Mouse (Mus musculus) lung, postnatal 0 days (tissue): ENCODE data around the gene Ctsd.

Experiments used
- CTCF ChIP-seq: IDR thresholded peaks from 2 replicates; pipeline ENCODE4 v1.5.1; 2016; ENCODE audit warnings: antibody characterized with exemption, mild to moderate bottlenecking
- EP300 ChIP-seq: IDR thresholded peaks from 2 replicates; pipeline ENCODE4 v1.6.1; 2016; ENCODE audit warnings: antibody characterized with exemption, mild to moderate bottlenecking, control low read depth

DNA sequence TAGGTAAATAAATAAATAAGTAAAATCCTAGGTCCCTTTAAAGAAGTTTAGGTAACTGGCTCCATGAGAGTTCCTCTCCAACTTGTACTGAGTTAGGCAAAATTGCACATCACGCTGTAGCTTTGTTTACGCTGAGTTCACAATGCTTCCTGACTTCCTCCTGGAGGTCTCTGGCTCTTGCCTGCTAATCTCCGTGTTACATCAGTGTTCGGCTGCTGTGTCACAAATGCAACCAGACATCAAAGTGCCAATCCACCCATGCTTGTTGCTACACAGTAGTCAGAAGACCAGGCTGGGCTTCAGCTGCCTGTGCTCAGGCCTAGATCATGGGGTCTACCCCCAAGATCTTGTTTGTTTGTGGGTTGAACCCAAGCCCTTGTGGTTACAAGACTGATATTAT is 15.8 kb upstream of the Ctsd start:
- TF ChIP-seq CTCF (no peak), EP300 (peak; percentile 16; the same call in 1 of the 2 replicates)
